Mouse (Mus musculus) liver, adult 2 months (tissue): ENCODE results near the gene Tarbp2.

Experiments
- CTCF ChIP-seq: fragments of 200-500 bp; IDR thresholded peaks from 2 replicates; pipeline ENCODE4 v1.5.1; 2011; ENCODE audit warnings: low read depth, low read length, control low read depth
- POLR2A ChIP-seq: fragments of 200-500 bp; IDR thresholded peaks from 2 replicates; pipeline ENCODE4 v1.6.1; 2011; ENCODE audit warnings: low read length, control low read depth; ENCODE audit not compliant: insufficient read depth; ENCODE audit errors: extremely low read depth

GRCm38 (mm10) chr15:102546246-102546645 lies 28.3 kb downstream of the Tarbp2 start:
- no peak for TF ChIP-seq CTCF
- no peak for TF ChIP-seq POLR2A
